Mouse (Mus musculus): Measurements from ENCODE around the gene Spry2. TPM values are rescaled to one million over a fixed set of nuclear protein-coding genes. Genes with fewer than 3 reads are reported as not detected.

The Spry2 gene
- polyA plus RNA-seq, 3 experiments from 2014 or later: 0.48 to 0.73 TPM; not detected in 1

GRCm38 (mm10) chr14:105892941-105893622 is 3.5 kb downstream of the Spry2 start:
- no peak for ATAC-seq

GRCm38 (mm10) chr14:105890516-105891231 is 5.9 kb downstream of the Spry2 start:
- no peak for ATAC-seq

- ATAC-seq: no peak
These were observed 9.8 kb downstream of the Spry2 start for GRCm38 (mm10) chr14:105886643-105887374.

- no peak for ATAC-seq
These were observed 11.4 kb downstream of the Spry2 start for GRCm38 (mm10) chr14:105885249-105885648.

- ATAC-seq: no peak
These were observed 13.4 kb downstream of the Spry2 start for GRCm38 (mm10) chr14:105883215-105883614.

GRCm38 (mm10) chr14:105878359-105878758 is 18.3 kb downstream of the Spry2 start:
- ATAC-seq: no peak

- ATAC-seq: no peak
These were observed 20.2 kb downstream of the Spry2 start for GRCm38 (mm10) chr14:105876375-105876774.

- no peak for ATAC-seq
These were observed 26.2 kb downstream of the Spry2 start for GRCm38 (mm10) chr14:105870370-105870936.

GRCm38 (mm10) chr14:105865381-105865938 is 31.2 kb downstream of the Spry2 start:
- no peak for ATAC-seq

- no peak for ATAC-seq
These were observed 34.4 kb downstream of the Spry2 start for GRCm38 (mm10) chr14:105862199-105862598.

- no peak for ATAC-seq
These were observed 35.7 kb downstream of the Spry2 start for GRCm38 (mm10) chr14:105860920-105861319.

- no peak for ATAC-seq
These were observed 36.3 kb downstream of the Spry2 start for GRCm38 (mm10) chr14:105860276-105860675.

- no peak for ATAC-seq
These were observed 36.7 kb downstream of the Spry2 start for GRCm38 (mm10) chr14:105859876-105860275.

GRCm38 (mm10) chr14:105859368-105859767 is 37.3 kb downstream of the Spry2 start:
- no peak for ATAC-seq

GRCm38 (mm10) chr14:105858935-105859334 is 37.7 kb downstream of the Spry2 start:
- ATAC-seq: no peak

GRCm38 (mm10) chr14:105851359-105852067 is 45.1 kb downstream of the Spry2 start:
- no peak for ATAC-seq

Other genes with a start within 250 kb of the Spry2 start
- gene Trim52, start 209.4 kb upstream of the Spry2 start, polyA plus RNA-seq (2017; shearing (Covaris generic)): not detected